Mouse (Mus musculus) spleen, adult 2 months (tissue): Measurements from ENCODE around the gene Serpinb1a.
"Not testable (repeated sequence)": the region's sequence is repeated elsewhere in the genome, so short reads cannot be mapped to it uniquely, and the experiment has no call there.

Experiments used
- CTCF ChIP-seq: fragments of 200-500 bp; IDR thresholded peaks from 2 replicates; pipeline ENCODE4 v1.5.1; 2011; ENCODE audit warnings: mild to moderate bottlenecking, inconsistent platforms; ENCODE audit not compliant: insufficient read depth, insufficient read length, insufficient replicate concordance; ENCODE audit errors: extremely low read depth
- POLR2A ChIP-seq: fragments of 200-500 bp; IDR thresholded peaks from 2 replicates; pipeline ENCODE4 v1.6.1; 2011; ENCODE audit warnings: low read depth, low read length, inconsistent platforms

- TF ChIP-seq CTCF, POLR2A: not testable (repeated sequence)
Observed at GRCm38 (mm10) chr13:32868233-32868632, 17.2 kb upstream of the Serpinb1a start.
